In the genomic region with DNA sequence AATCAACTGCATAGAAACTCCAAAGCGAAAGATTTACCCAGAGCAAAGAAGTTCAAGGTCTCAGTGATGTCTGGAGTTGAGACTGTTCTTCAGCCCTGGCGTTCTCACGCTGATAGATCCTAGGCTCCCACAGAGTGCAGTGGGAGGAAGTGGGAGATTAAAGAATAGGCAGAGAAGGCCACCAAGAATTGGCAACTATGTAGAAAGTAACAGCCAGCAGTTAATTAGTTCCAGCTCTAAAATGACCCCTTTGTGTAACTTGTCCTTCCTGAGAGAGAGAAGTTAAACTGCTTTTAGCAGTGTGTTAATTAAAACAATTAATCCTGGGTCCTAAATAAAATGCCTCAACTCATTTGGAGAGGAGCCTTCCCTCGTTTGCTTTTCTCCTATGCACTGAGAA, we compare ENCODE assay signal across 21 mouse cellular contexts.
DNase-seq lines count a peak whose midpoint lies in the region; ATAC-seq and TF ChIP-seq lines count a peak whose summit lies in the region.
"Had no signal": no experiment of that assay in that cellular context is flagged by ENCODE, and none has a peak within 500 bp of the region (broad histone marks: within the 10 kb centered on the region; RNA-seq: fewer than 3 reads in every experiment).

No protein-coding gene starts in this region.

- no peak overlapping the region for H3K27ac ChIP-seq in forebrain, embryonic 14.5 days (ENCODE audit: low read depth, low read length)
- no peak overlapping the region for H3K27ac ChIP-seq in forebrain, embryonic 11.5 days (ENCODE audit: low read depth, low read length)
- H3K27ac ChIP-seq in hindbrain, postnatal 0 days = no peak overlapping the region
- no peak overlapping the region for H3K27ac ChIP-seq in hindbrain, embryonic 13.5 days
- H3K27ac ChIP-seq in neural tube, embryonic 15.5 days (replicated peaks) = no peak overlapping the region
- H3K27ac ChIP-seq: embryonic facial prominence, embryonic 13.5 days; heart, embryonic 13.5 days; hindbrain, embryonic 12.5 days had no signal

- no peak overlapping the region for H3K9ac ChIP-seq in forebrain, embryonic 14.5 days (ENCODE audit: low read length)
- no peak overlapping the region for H3K9ac ChIP-seq in forebrain, embryonic 11.5 days (ENCODE audit: low read length)
- H3K9ac ChIP-seq in hindbrain, postnatal 0 days (replicated peaks; ENCODE audit: low read length) = no peak overlapping the region
- no peak overlapping the region for H3K9ac ChIP-seq in hindbrain, embryonic 13.5 days
- no peak overlapping the region for H3K9ac ChIP-seq in neural tube, embryonic 15.5 days (replicated peaks)
- H3K9ac ChIP-seq: embryonic facial prominence, embryonic 13.5 days; heart, embryonic 13.5 days; hindbrain, embryonic 12.5 days had no signal

- no peaks in the 10 kb centered on the region for H3K27me3 ChIP-seq in forebrain, embryonic 14.5 days (replicated peaks; ENCODE audit: control insufficient read depth, insufficient read depth, low read length)
- no peaks in the 10 kb centered on the region for H3K27me3 ChIP-seq in forebrain, embryonic 11.5 days (ENCODE audit: control insufficient read depth, insufficient read depth, low read length)
- no peaks in the 10 kb centered on the region for H3K27me3 ChIP-seq in hindbrain, postnatal 0 days (ENCODE audit: insufficient read depth, low read length)
- H3K27me3 ChIP-seq in hindbrain, embryonic 13.5 days = no peaks in the 10 kb centered on the region
- H3K27me3 ChIP-seq in neural tube, embryonic 15.5 days (replicated peaks) = no peaks in the 10 kb centered on the region
- H3K27me3 ChIP-seq: embryonic facial prominence, embryonic 13.5 days; heart, embryonic 13.5 days; hindbrain, embryonic 12.5 days had no signal

- no peak overlapping the region for H3K4me3 ChIP-seq in forebrain, embryonic 14.5 days (ENCODE audit: low read depth, low read length)
- no peak overlapping the region for H3K4me3 ChIP-seq in forebrain, embryonic 11.5 days (ENCODE audit: low read depth, low read length)
- H3K4me3 ChIP-seq in hindbrain, postnatal 0 days (ENCODE audit: low read length) = no peak overlapping the region
- no peak overlapping the region for H3K4me3 ChIP-seq in hindbrain, embryonic 13.5 days
- H3K4me3 ChIP-seq in neural tube, embryonic 15.5 days (replicated peaks) = no peak overlapping the region
- H3K4me3 ChIP-seq: embryonic facial prominence, embryonic 13.5 days; heart, embryonic 13.5 days; hindbrain, embryonic 12.5 days had no signal

- H3K9me3 ChIP-seq in forebrain, embryonic 14.5 days (replicated peaks; ENCODE audit: control insufficient read depth, low read length) = no peaks in the 10 kb centered on the region
- no peaks in the 10 kb centered on the region for H3K9me3 ChIP-seq in forebrain, embryonic 11.5 days (ENCODE audit: control insufficient read depth, low read length)
- H3K9me3 ChIP-seq in hindbrain, postnatal 0 days (ENCODE audit: low read length) = no peaks in the 10 kb centered on the region
- no peaks in the 10 kb centered on the region for H3K9me3 ChIP-seq in hindbrain, embryonic 13.5 days
- no peaks in the 10 kb centered on the region for H3K9me3 ChIP-seq in neural tube, embryonic 15.5 days (replicated peaks)
- H3K9me3 ChIP-seq: embryonic facial prominence, embryonic 13.5 days; G1E; heart, embryonic 13.5 days; hindbrain, embryonic 12.5 days had no signal

- ATAC-seq in forebrain, embryonic 14.5 days = no peak
- no peak for ATAC-seq in forebrain, embryonic 11.5 days (replicated peaks; ENCODE audit: low FRiP score)
- 0 out of 2 replicates have a peak, but pooled peaks have one; percentile 24 for ATAC-seq in hindbrain, postnatal 0 days
- no peak for ATAC-seq in hindbrain, embryonic 13.5 days (ENCODE audit: low FRiP score)
- peak; percentile 47; the same call in 1 of the 2 replicates for ATAC-seq in neural tube, embryonic 15.5 days (ENCODE audit: low FRiP score)
- ATAC-seq: CD4-positive, CD25-positive, alpha-beta regulatory T cell, adult 4 months had no signal

- H3K4me2 ChIP-seq in forebrain, embryonic 14.5 days (ENCODE audit: low read length) = no peak overlapping the region
- no peak overlapping the region for H3K4me2 ChIP-seq in forebrain, embryonic 11.5 days (ENCODE audit: low read depth, low read length, severe bottlenecking)
- H3K4me2 ChIP-seq in hindbrain, postnatal 0 days (ENCODE audit: low read depth, low read length) = no peak overlapping the region
- no peak overlapping the region for H3K4me2 ChIP-seq in hindbrain, embryonic 13.5 days
- H3K4me2 ChIP-seq in neural tube, embryonic 15.5 days = no peak overlapping the region
- H3K4me2 ChIP-seq: embryonic facial prominence, embryonic 13.5 days; heart, embryonic 13.5 days; hindbrain, embryonic 12.5 days had no signal

- TF ChIP-seq CTCF in hindbrain, postnatal 0 days (IDR thresholded peaks at IDR 0.05; ENCODE audit: low read depth) = no peak

- H3K4me1 ChIP-seq in forebrain, embryonic 14.5 days (ENCODE audit: control insufficient read depth, insufficient read depth, low read length) = no peaks in the 10 kb centered on the region
- no peaks in the 10 kb centered on the region for H3K4me1 ChIP-seq in forebrain, embryonic 11.5 days (replicated peaks; ENCODE audit: control insufficient read depth, insufficient read depth, low read length)
- H3K4me1 ChIP-seq in hindbrain, postnatal 0 days (ENCODE audit: insufficient read depth, low read length) = no peaks in the 10 kb centered on the region
- H3K4me1 ChIP-seq in hindbrain, embryonic 13.5 days (replicated peaks) = no peaks in the 10 kb centered on the region
- H3K4me1 ChIP-seq in neural tube, embryonic 15.5 days = no peaks in the 10 kb centered on the region
- H3K4me1 ChIP-seq: embryonic facial prominence, embryonic 13.5 days; heart, embryonic 13.5 days; hindbrain, embryonic 12.5 days had no signal

- peak; percentile 58 for DNase-seq in forebrain, embryonic 14.5 days (ENCODE audit: low spot score)
- no peak for DNase-seq in forebrain, embryonic 11.5 days (ENCODE audit: low spot score)
- DNase-seq in hindbrain, postnatal 0 days (ENCODE audit: low spot score) = peak; percentile 19
- no peak for DNase-seq in neural tube, embryonic 10.5 days (ENCODE audit: extremely low spot score, low spot score)
- peak; percentile 36 for DNase-seq in Muller cell, postnatal 12 days (ENCODE audit: inconsistent ontology term)
- DNase-seq in cerebellum, adult 9-11 months = no peak
- DNase-seq: adrenal gland, postnatal 10 days; B cell, adult 2 months; cerebellum, adult 11-12 months; cerebellum, adult 9-10 months; cerebellum, postnatal 36 days; gastrocnemius, postnatal 36 days; heart, adult 11 months; heart, postnatal 36 days had no signal

- H3K36me3 ChIP-seq in forebrain, embryonic 14.5 days (ENCODE audit: control insufficient read depth, insufficient read depth, low read length) = no peaks in the 10 kb centered on the region
- H3K36me3 ChIP-seq in forebrain, embryonic 11.5 days (ENCODE audit: control insufficient read depth, insufficient read depth, low read length) = no peaks in the 10 kb centered on the region
- H3K36me3 ChIP-seq in hindbrain, postnatal 0 days (ENCODE audit: insufficient read depth, low read length) = no peaks in the 10 kb centered on the region
- H3K36me3 ChIP-seq in hindbrain, embryonic 13.5 days = no peaks in the 10 kb centered on the region
- no peaks in the 10 kb centered on the region for H3K36me3 ChIP-seq in neural tube, embryonic 15.5 days
- H3K36me3 ChIP-seq: embryonic facial prominence, embryonic 13.5 days; G1E; heart, embryonic 13.5 days; hindbrain, embryonic 12.5 days had no signal

- WGBS in forebrain, embryonic 14.5 days = 37% methylated on average over 4 of the region's 4 CpGs
- 41% methylated on average over 4 of the region's 4 CpGs for WGBS in forebrain, embryonic 11.5 days
- WGBS in hindbrain, postnatal 0 days = 45% methylated on average over 4 of the region's 4 CpGs
- 56% methylated on average over 4 of the region's 4 CpGs for WGBS in hindbrain, embryonic 13.5 days
- WGBS in neural tube, embryonic 15.5 days = 44% methylated on average over 4 of the region's 4 CpGs

Comparison
In these comparisons a context has a peak if more than half of its experiments do, and no peak if none do; other contexts are left out.
1. ATAC-seq: peak in hindbrain, postnatal 0 days (single experiment) and neural tube, embryonic 15.5 days (single experiment); none in forebrain, embryonic 14.5 days (single experiment), forebrain, embryonic 11.5 days (single experiment) and hindbrain, embryonic 13.5 days (single experiment).
2. DNase-seq: peak in forebrain, embryonic 14.5 days (single experiment), hindbrain, postnatal 0 days (single experiment) and Muller cell, postnatal 12 days (single experiment); none in forebrain, embryonic 11.5 days (single experiment), neural tube, embryonic 10.5 days (single experiment) and cerebellum, adult 9-11 months (single experiment).